Mouse (Mus musculus) MEL (cell line): ENCODE measurements around the gene Slc5a2. TPM values are rescaled to one million over a fixed set of nuclear protein-coding genes. Genes with fewer than 3 reads are reported as not detected.

Experiments
- DNase-seq: peaks from one replicate; pipeline ENCODE4 v3.0.0; 2011; ENCODE audit warnings: low read depth, low spot score
- H3K27ac ChIP-seq: 2 replicates; pipeline ENCODE4 v1.5.1; 2012; ENCODE audit warnings: low read depth, mild to moderate bottlenecking, control low read depth, low read length, moderate library complexity; ENCODE audit not compliant: control insufficient read depth
- H3K27me3 ChIP-seq, 2 experiments: fragments of 150-350 bp in 1 of 2; sonication (generic) in 1 of 2; 2 replicates each; pipeline ENCODE4 v1.6.1; 2012; ENCODE audit warnings: low read length in 2 of 2, mild to moderate bottlenecking in 2 of 2, improper control_type of control experiment in 1 of 2, moderate library complexity in 1 of 2; ENCODE audit not compliant: insufficient read depth in 2 of 2, control insufficient read depth in 1 of 2
- H3K36me3 ChIP-seq, 2 experiments: 2 replicates each; pipeline ENCODE4 v1.6.1; 2012 to 2014; ENCODE audit warnings: low read length in 2 of 2, improper control_type of control experiment in 1 of 2, inconsistent platforms in 1 of 2, mild to moderate bottlenecking in 1 of 2; ENCODE audit not compliant: insufficient read depth in 2 of 2, control insufficient read depth in 1 of 2
- H3K4me1 ChIP-seq, 2 experiments: fragments of 150-350 bp in 1 of 2; sonication (generic) in 1 of 2; 2 replicates each; pipeline ENCODE4 v1.6.1; 2012; ENCODE audit warnings: low read length in 2 of 2, improper control_type of control experiment in 1 of 2, mild to moderate bottlenecking in 1 of 2; ENCODE audit not compliant: insufficient read depth in 2 of 2, control insufficient read depth in 1 of 2
- H3K4me3 ChIP-seq, 2 experiments: fragments of 150-350 bp in 1 of 2; sonication (generic) in 1 of 2; 2 replicates each; pipeline ENCODE4 v1.5.1; 2012; ENCODE audit warnings: low read depth in 2 of 2, low read length in 2 of 2, mild to moderate bottlenecking in 2 of 2, moderate library complexity in 2 of 2, control low read depth in 1 of 2, improper control_type of control experiment in 1 of 2; ENCODE audit not compliant: control insufficient read depth in 1 of 2, insufficient read depth in 1 of 2
- H3K79me2 ChIP-seq: 2 replicates; pipeline ENCODE4 v1.6.1; 2012; ENCODE audit warnings: mild to moderate bottlenecking, low read length, moderate library complexity; ENCODE audit not compliant: control insufficient read depth, poor library complexity, insufficient read depth
- H3K9ac ChIP-seq: 2 replicates; pipeline ENCODE4 v1.6.1; 2012; ENCODE audit warnings: low read depth, mild to moderate bottlenecking, control low read depth, low read length, moderate library complexity; ENCODE audit not compliant: control insufficient read depth, poor library complexity, severe bottlenecking
- H3K9me3 ChIP-seq: fragments of 150-350 bp; sonication (generic); replicated peaks from 2 replicates; pipeline ENCODE4 v1.6.1; 2012; ENCODE audit warnings: mild to moderate bottlenecking, low read length, improper control_type of control experiment, moderate library complexity; ENCODE audit not compliant: insufficient read depth
- CHD1 ChIP-seq: IDR thresholded peaks from 2 replicates; pipeline ENCODE4 v1.6.1; 2012; ENCODE audit warnings: low read depth, mild to moderate bottlenecking, inconsistent platforms, low read length, improper control_type of control experiment
- CHD2 ChIP-seq: IDR thresholded peaks from 2 replicates; pipeline ENCODE4 v1.6.1; 2011; ENCODE audit warnings: low read length, improper control_type of control experiment
- ELF1 ChIP-seq: IDR thresholded peaks from 2 replicates; pipeline ENCODE4 v1.6.1; 2014; ENCODE audit warnings: low read depth, mild to moderate bottlenecking, inconsistent platforms, low read length, improper control_type of control experiment, moderate library complexity
- ETS1 ChIP-seq: IDR thresholded peaks from 2 replicates; pipeline ENCODE4 v1.6.1; 2012; ENCODE audit warnings: low read depth, mild to moderate bottlenecking, inconsistent platforms, low read length, improper control_type of control experiment, moderate library complexity
- HCFC1 ChIP-seq: IDR thresholded peaks from 2 replicates; pipeline ENCODE4 v1.6.1; 2012; ENCODE audit warnings: low read depth, mild to moderate bottlenecking, inconsistent platforms, low read length, improper control_type of control experiment, moderate library complexity
- JUND ChIP-seq: IDR thresholded peaks from 2 replicates; pipeline ENCODE4 v1.6.1; 2011; ENCODE audit warnings: low read depth, mild to moderate bottlenecking, improper control_type of control experiment, low read length
- KAT2A ChIP-seq: conservative IDR thresholded peaks from 2 replicates; pipeline ENCODE4 v1.6.1; 2012; ENCODE audit warnings: low read depth, low read length, improper control_type of control experiment, inconsistent platforms
- MAFK ChIP-seq: IDR thresholded peaks from 2 replicates; pipeline ENCODE4 v1.6.1; 2011; ENCODE audit warnings: low read depth, mild to moderate bottlenecking, low read length, improper control_type of control experiment, borderline replicate concordance
- MAZ ChIP-seq: IDR thresholded peaks from 2 replicates; pipeline ENCODE4 v1.6.1; 2012; ENCODE audit warnings: low read depth, mild to moderate bottlenecking, inconsistent platforms, low read length, improper control_type of control experiment
- MYC ChIP-seq: IDR thresholded peaks from 2 replicates; pipeline ENCODE4 v1.6.1; 2011; ENCODE audit warnings: low read depth, mild to moderate bottlenecking, low read length, improper control_type of control experiment, moderate library complexity
- NELFE ChIP-seq: IDR thresholded peaks from 2 replicates; pipeline ENCODE4 v1.6.1; 2011; ENCODE audit warnings: low read depth, low read length, improper control_type of control experiment
- POLR2A ChIP-seq, 2 experiments: IDR thresholded peaks; 2 replicates each; pipeline ENCODE4 v1.6.1; 2011 to 2012; ENCODE audit warnings: low read length in 2 of 2, mild to moderate bottlenecking in 2 of 2, control low read depth in 1 of 2, improper control_type of control experiment in 1 of 2, low read depth in 1 of 2, moderate library complexity in 1 of 2; ENCODE audit not compliant: control insufficient read depth in 1 of 2, insufficient read depth in 1 of 2, poor library complexity in 1 of 2
- POLR2AphosphoS5 ChIP-seq: IDR thresholded peaks from 2 replicates; pipeline ENCODE4 v1.6.1; 2012; ENCODE audit warnings: low read depth, borderline replicate concordance, mild to moderate bottlenecking, inconsistent platforms, low read length, moderate library complexity, mixed read lengths
- SIN3A ChIP-seq: IDR thresholded peaks from 2 replicates; pipeline ENCODE4 v1.6.1; 2012; ENCODE audit warnings: low read length, improper control_type of control experiment, inconsistent platforms
- UBTF ChIP-seq: IDR thresholded peaks from 2 replicates; pipeline ENCODE4 v1.6.1; 2012; ENCODE audit warnings: low read depth, mild to moderate bottlenecking, inconsistent platforms, low read length, improper control_type of control experiment, moderate library complexity, borderline replicate concordance; ENCODE audit not compliant: insufficient read depth
- USF1 ChIP-seq: IDR thresholded peaks from 2 replicates; pipeline ENCODE4 v1.6.1; 2014; ENCODE audit warnings: low read depth, mild to moderate bottlenecking, inconsistent platforms, low read length, improper control_type of control experiment, moderate library complexity
- USF2 ChIP-seq, 2 experiments: IDR thresholded peaks; 2 replicates each; pipeline ENCODE4 v1.6.1; 2011 to 2012; ENCODE audit warnings: improper control_type of control experiment in 2 of 2, low read length in 2 of 2, borderline replicate concordance in 1 of 2, inconsistent platforms in 1 of 2, low read depth in 1 of 2, mild to moderate bottlenecking in 1 of 2; ENCODE audit not compliant: insufficient read depth in 1 of 2
- ZC3H11A ChIP-seq: IDR thresholded peaks from 2 replicates; pipeline ENCODE4 v1.6.1; 2012; ENCODE audit warnings: low read depth, mild to moderate bottlenecking, inconsistent platforms, low read length, improper control_type of control experiment
- ZKSCAN1 ChIP-seq: IDR thresholded peaks from 2 replicates; pipeline ENCODE4 v1.6.1; 2012; ENCODE audit warnings: low read depth, mild to moderate bottlenecking, inconsistent platforms, low read length, improper control_type of control experiment, moderate library complexity
- polyA plus RNA-seq, 2 experiments: library from polyadenylated mRNA; stranded (reverse) in 1 of 2; unstranded in 1 of 2; fragments of >175 nt in 1 of 2; fragments of >200 nt in 1 of 2; gene quantifications; 2 replicates each; pipeline versions ENCODE4 v1.2.1 to v1.2.4; 2012; ENCODE audit warnings: low replicate concordance in 2 of 2, low read depth in 1 of 2; ENCODE audit not compliant: insufficient read length in 2 of 2, insufficient read depth in 1 of 2, missing spikeins in 1 of 2
- total RNA-seq: library from RNA; depleted of rRNA; stranded (reverse); fragments of 300-350 nt; gene quantifications from 2 replicates; pipeline ENCODE4 v1.2.3, GENCODE M21; 2012

Slc5a2 gene
- total and polyA plus RNA-seq, 3 experiments: 0.25 to 0.58 TPM; not detected in 1

DNA sequence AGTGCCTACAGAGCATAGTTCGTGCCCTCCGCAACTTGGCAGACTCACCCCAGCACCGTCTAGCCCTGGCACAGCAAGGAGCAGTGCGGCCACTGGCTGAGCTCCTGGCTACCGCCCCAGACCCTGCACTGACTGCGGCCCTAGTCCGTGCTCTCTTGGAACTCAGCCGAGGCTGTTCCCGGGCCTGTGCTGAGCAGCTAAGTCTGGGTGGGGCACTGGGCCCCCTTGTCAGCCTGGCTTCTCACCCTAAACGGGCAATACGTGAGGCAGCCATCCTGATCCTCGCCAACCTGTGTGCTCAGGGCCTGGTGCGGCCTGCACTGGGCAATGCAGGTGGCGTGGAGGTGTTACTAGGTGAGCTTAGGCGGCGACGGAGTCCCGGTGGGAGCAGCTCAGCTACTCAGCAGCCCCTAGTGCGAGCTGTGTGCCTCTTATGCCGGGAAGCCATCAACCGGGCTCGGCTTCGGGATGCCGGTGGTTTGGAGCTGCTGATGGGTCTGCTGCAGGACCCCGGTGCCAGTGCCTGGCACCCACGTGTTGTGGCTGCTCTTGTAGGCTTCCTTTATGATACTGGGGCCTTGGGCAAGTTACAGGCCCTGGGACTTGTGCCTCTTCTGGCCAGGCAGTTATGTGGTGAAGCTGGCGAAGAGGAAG lies 25.2 kb upstream of the Slc5a2 start:
- no peak overlapping the region for H3K9ac ChIP-seq
- no peak overlapping the region for H3K27ac ChIP-seq
- no peak overlapping the region for H3K4me3 ChIP-seq
- peaks cover 6% of the 10 kb centered on the region for H3K79me2 ChIP-seq
- peaks cover 0 to 7% of the 10 kb centered on the region in 2 experiments; a peak in 2 of 4 replicates for H3K36me3 ChIP-seq
- TF ChIP-seq ZKSCAN1 (no peak), JUND (no peak), KAT2A (no peak), USF1 (no peak), USF2 (IDR thresholded peaks at IDR 0.05; ENCODE audit: borderline replicate concordance in 1 of 2, insufficient read depth in 1 of 2, low read depth in 1 of 2, low read length in 2 of 2) (no peak), HCFC1 (no peak), POLR2AphosphoS5 (no peak), MAZ (no peak), SIN3A (no peak), CHD1 (no peak), MAFK (no peak), CHD2 (no peak)
- H3K9me3 ChIP-seq: no peaks in the 10 kb centered on the region
- no peaks in the 10 kb centered on the region for H3K27me3 ChIP-seq
- no peak for DNase-seq
- H3K4me1 ChIP-seq: peaks cover 0 to 11% of the 10 kb centered on the region in 2 experiments; a peak in 3 of 4 replicates

- TF ChIP-seq ZC3H11A: no peak
- no peak for TF ChIP-seq ELF1
- TF ChIP-seq NELFE: no peak
- TF ChIP-seq ZKSCAN1: no peak
- TF ChIP-seq HCFC1: no peak
- TF ChIP-seq KAT2A: no peak
- no peak for TF ChIP-seq ETS1
- TF ChIP-seq POLR2A (IDR thresholded peaks at IDR 0.05; ENCODE audit: control insufficient read depth in 1 of 2, insufficient read depth in 1 of 2, low read depth in 1 of 2, low read length in 2 of 2, poor library complexity in 1 of 2): no peak
- no peak for TF ChIP-seq USF1
- no peak for TF ChIP-seq UBTF
- no peak for TF ChIP-seq MYC
- Histone ChIP-seq H3K9me3 (no peaks in the 10 kb centered on the region), H3K9ac (no peak overlapping the region), H3K36me3 (peaks cover 0 to 7% of the 10 kb centered on the region in 2 experiments; a peak in 2 of 4 replicates), H3K4me1 (peaks cover 0 to 6% of the 10 kb centered on the region in 2 experiments; a peak in 2 of 4 replicates), H3K27me3 (no peaks in the 10 kb centered on the region), H3K27ac (no peak overlapping the region), H3K4me3 (no peak overlapping the region), H3K79me2 (peaks cover 6% of the 10 kb centered on the region)
- no peak for DNase-seq
Observed at GRCm38 (mm10) chr7:128242331-128242730, 23.1 kb upstream of the Slc5a2 start.
